Mouse (Mus musculus): ENCODE measurements at regions not wholly inside any gene's neighbourhood (a gene's known extent, or its start where the extent isn't known, plus 50 kb on each side); places are given as distances from the start of the nearest gene placed in this dataset.
A peak's percentile ranks its signal among the peaks of the same experiment; 100 is the strongest.
"Not testable (repeated sequence)": the region's sequence is repeated elsewhere in the genome, so short reads cannot be mapped to it uniquely, and the experiment has no call there.

DNA sequence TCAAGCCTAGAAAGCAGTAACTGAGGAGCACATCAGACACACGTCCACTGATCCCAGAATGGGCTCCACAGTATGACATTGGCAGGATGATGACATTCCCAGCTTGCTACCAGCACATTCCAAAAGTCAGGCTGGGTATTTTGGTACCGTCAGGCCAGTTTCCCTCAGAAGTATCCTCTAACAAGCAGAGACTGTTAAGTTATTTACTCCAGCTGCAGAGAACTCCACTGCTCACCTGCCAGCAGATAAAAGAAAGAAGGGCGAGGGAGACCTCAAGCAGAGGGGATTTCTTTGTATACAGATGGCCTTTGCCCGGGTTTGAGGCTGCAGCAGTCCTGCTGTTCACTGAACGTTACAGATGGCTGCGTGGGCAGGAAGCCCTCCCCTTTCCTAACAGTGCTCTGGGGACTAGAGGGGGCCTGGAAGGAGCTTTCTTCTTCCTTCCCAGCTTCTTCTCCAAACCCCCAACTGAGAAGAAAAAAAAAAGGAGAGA is 175.2 kb upstream of the Meox2 start:
- DNase-seq (ENCODE audit: low spot score in 2 of 2) = no peak

DNA sequence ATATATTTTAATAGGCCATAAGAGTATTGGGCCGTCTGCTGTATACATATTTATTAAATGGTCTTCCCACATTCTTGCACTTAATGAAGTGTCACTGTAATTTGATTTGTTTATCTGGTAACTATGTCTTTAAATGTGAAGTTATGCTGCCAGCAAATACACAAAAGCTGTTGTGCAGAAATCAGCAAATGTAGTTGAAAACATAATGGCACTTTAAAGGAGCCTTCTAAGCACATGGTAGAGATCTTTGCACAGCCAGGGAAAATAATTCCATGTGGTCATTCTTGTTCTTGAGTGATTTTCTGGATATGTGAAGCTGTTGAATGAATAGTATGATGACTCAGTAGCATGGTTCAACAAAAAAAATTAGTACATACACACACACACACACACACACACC is 164.4 kb upstream of the Meox2 start:
- DNase-seq (ENCODE audit: low spot score in 2 of 2) = no peak

- no peak for DNase-seq (ENCODE audit: low spot score in 2 of 2)
Measured at GRCm38 (mm10) chr12:36945964-36946363, 162.4 kb upstream of the Meox2 start.

DNA sequence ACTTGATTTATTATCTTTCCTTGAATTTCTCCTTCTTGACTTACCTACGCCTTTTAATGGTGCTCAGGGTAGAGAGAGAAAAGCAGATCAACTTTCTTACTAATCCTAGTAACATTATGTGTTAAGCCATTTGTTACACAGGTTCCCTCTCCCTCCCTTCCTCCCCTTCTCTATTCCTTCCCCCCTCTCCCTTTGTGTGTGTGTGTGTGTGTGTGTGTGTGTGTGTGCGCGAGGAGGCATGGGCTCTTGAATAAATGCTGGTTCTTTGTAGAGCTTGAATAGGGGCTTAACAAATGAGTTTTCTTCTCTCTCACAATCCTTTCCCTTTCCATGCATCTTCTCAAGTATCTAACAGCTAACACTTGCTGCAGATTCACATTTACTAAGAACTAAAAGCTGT is 160.4 kb upstream of the Meox2 start:
- DNase-seq (ENCODE audit: low spot score in 2 of 2) = no peak

GRCm38 (mm10) chr12:36949096-36949738 is 159.1 kb upstream of the Meox2 start:
- DNase-seq (ENCODE audit: low spot score in 2 of 2) = no peak

DNA sequence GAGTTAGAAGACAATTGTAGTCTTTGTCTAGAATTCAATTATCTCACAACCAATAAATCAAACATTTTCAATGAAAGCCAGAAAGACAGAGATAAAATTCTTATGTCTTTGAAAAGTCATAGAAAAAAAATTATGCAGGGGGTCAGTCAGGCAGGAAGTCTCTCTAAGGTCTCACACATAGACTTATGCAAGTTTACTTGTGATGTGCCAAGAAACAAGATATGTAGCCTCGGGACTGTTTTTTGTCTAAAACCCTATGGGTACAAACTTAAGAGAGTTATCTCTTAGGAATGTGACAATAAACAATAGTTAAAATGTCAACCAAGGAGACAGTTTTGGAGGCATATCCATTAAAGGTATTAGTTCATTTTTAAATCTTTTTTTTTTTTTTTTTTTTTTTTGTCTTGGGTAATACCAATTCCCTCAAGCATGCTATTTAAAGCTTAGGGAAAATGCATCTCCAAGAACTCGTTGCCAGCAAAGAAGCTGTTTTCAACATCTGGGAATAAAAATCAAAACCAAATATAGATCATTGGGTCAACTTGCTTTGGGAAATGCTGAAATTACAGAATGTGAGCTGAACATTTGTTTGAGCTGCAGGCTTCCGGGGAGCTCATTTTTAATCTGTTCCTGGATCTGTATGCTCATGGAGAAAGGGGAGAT is 133.8 kb upstream of the Meox2 start:
- DNase-seq (ENCODE audit: low spot score in 2 of 2) = no peak

DNA sequence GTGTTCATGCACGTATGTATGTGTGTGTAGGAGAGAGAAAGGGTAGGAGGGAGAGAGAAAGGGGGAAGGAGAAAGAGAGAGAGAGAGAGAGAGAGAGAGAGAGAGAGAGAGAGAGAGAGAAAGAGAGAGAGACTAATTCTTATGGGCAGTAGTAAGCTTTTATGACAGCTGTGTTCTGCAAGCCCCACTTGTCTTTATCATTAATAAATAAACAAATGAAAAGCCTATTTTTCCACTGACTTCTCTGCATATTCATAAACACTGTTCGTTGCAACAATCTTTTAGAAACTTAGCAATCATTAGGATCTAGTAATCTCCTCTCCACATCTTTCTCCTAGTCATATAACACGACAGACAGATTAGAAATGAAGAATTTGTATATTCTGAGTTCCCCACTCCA is 131.2 kb upstream of the Meox2 start:
- no peak for DNase-seq (ENCODE audit: low spot score in 2 of 2)

DNA sequence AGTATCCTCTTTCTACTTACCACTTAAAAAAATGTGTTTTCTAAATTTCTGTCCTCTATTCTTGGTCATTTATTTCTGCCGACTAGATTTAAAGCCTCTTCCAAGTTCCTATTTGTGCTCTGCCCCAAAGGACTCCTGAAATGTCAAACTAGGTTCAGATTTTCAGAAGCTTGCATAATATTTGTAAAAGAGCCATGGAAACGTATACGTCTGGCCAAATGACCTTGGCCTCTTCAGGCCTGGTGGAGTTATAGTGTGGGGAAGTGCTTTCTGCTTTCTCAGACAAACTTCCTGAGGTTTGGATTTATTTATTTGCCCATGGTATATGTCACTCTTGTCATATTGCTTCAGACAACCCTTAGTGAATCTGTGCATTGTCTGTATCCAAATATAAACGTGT is 117.2 kb upstream of the Meox2 start:
- DNase-seq (ENCODE audit: low spot score in 2 of 2) = no peak

DNA sequence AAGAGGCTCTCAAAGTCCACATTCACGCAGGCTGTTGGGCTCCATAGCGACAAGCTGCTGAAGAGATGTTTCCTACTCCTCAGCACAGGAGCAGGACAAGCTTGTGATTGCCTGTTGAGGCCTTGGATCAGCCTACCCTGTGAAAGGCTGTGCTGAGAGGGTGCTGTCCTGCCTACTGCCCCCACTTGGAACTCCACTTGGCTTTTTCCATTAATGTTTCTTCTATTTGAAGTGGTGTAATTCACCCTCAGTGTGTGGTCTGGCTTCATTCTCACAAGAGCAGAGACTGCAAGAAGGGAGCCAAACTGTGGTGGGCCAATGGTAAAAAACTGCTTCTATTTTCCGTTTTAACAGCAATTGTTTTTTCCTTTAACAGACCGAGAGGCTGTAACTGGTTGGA is 116.4 kb upstream of the Meox2 start:
- DNase-seq (ENCODE audit: low spot score in 2 of 2) = no peak

GRCm38 (mm10) chr12:37001401-37001800 is 106.9 kb upstream of the Meox2 start:
- DNase-seq (ENCODE audit: low spot score in 2 of 2) = no peak

GRCm38 (mm10) chr12:37005262-37005661 is 103.1 kb upstream of the Meox2 start:
- DNase-seq (ENCODE audit: low spot score in 2 of 2) = no peak

DNA sequence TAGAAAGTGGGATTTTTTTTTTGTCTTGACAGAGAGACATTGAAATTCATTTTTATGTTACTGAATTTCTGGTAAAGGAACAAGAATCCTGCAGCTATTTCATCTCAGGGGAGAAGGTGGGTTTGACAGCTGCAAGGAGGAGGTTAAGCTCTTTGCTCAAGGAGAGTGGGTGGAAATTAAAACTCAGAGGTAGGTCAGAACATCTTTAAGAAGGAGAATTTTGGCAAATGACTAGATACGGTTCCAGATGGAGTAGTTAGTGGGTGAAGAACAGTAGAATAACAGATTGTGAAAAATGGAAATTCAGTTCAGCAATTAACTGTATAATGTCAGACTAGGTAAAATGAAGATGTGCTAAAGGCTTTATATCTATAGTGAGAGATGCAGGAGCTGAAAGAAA is 98.0 kb upstream of the Meox2 start:
- DNase-seq (ENCODE audit: low spot score in 2 of 2) = no peak

DNA sequence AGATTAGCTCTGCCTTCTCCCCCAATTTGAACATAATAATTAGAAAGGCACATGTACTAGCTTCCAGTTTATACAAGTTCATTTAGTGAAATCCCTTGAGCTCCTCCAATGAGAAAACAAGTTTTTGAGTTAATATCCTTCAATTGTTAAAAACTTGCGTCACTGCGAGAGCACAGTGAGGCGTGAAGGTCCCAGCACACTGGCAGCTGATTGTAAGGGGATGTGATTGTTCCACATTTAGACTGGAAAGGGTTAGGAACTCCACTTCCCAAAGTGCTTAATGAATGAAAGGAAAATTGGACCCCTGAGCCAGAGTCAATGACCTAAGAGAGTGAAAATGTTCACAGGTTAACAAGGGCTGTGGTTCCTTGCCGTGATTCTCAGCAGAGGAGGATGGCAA is 93.9 kb upstream of the Meox2 start:
- no peak for DNase-seq (ENCODE audit: low spot score in 2 of 2)

DNA sequence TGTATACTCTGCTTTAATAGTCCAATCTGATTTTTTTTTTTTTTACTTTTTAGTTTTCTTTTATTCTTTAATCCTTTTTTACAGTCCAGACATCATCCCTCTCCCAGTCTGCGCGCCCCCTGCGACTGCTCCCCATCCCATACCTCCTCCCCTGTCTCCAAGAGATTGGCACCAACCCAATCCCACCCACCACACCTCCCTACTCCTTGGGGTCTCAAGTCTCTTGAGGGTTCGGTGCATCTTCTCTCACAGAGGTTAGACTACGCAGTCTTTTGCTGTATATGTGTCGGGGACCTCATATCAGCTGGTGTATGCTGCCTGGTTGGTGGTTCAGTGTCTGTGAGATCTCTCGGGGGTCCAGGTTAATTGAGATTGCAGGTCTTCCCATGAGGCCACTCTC is 93.4 kb upstream of the Meox2 start:
- DNase-seq (ENCODE audit: low spot score in 2 of 2) = not testable (repeated sequence)

- peak in 1 of 2 experiments; percentile 3 for DNase-seq (ENCODE audit: low spot score in 2 of 2)
Measured at GRCm38 (mm10) chr12:37015474-37016248, 92.7 kb upstream of the Meox2 start.

- DNase-seq (ENCODE audit: low spot score in 2 of 2) = no peak
Measured at GRCm38 (mm10) chr12:37047191-37047590, 61.1 kb upstream of the Meox2 start.

DNA sequence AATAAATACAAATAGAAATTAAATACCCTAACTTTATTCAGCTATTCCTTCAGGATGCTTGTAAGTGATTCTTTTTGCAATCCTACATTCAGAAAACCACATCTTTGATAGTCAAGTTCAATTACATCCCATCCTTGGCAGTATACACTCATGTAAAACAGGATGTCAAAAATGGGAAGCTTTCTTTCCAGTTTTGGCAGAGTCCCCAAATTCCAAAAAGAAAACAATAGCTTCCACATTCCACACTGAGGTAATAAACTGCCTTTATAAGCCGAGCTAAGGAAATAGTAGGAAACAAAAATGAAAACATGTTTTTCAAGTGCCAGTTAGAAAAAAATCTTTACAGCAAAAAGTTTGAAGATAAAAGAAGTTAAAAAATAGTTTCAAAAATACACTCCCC is 57.7 kb upstream of the Meox2 start:
- no peak for DNase-seq (ENCODE audit: low spot score in 2 of 2)

DNA sequence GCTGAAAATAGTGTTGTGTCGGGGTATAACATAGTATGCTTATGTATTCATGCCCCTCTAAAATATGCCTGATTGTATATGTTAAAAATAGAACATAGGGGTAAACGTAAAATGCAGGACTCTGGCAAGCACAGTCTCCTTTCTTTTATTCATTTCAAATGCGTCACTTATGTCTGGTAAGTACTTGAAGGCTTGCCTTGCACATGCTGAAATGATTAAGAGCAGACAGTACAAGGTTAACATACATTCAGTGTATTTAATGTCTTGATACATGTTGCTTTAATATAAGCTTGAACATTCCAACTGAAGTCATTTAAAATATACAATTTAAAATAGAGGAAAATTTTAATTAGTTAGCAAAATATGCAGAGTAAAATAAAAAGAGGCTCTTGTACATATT is 50.9 kb upstream of the Meox2 start:
- DNase-seq (ENCODE audit: low spot score in 2 of 2) = no peak
